Mouse (Mus musculus) kidney, adult 2 months (tissue): Measurements from ENCODE around the gene Ccr10. TPM values are rescaled to one million over a fixed set of nuclear protein-coding genes. Genes with fewer than 3 reads are reported as not detected.

Source experiments
- DNase-seq: peaks from one replicate; pipeline ENCODE4 v3.0.0; 2021
- H3K27ac ChIP-seq: fragments of 200-500 bp; 2 replicates; pipeline ENCODE4 v1.5.1; 2012; ENCODE audit warnings: low read depth, low read length, control low read depth, inconsistent platforms; ENCODE audit not compliant: insufficient read depth
- H3K27me3 ChIP-seq: fragments of 200-500 bp; replicated peaks from 2 replicates; pipeline ENCODE4 v1.6.1; 2012; ENCODE audit warnings: mild to moderate bottlenecking, moderate library complexity, low read length, inconsistent platforms; ENCODE audit not compliant: control insufficient read depth, insufficient read depth
- H3K36me3 ChIP-seq: fragments of 200-500 bp; 2 replicates; pipeline ENCODE4 v1.6.1; 2012; ENCODE audit warnings: mild to moderate bottlenecking, moderate library complexity, low read length, inconsistent platforms; ENCODE audit not compliant: control insufficient read depth, insufficient read depth
- H3K4me1 ChIP-seq: fragments of 200-500 bp; 2 replicates; pipeline ENCODE4 v1.6.1; 2011; ENCODE audit warnings: low read length; ENCODE audit not compliant: control insufficient read depth, insufficient read depth
- H3K4me3 ChIP-seq: fragments of 200-500 bp; 2 replicates; pipeline ENCODE4 v1.5.1; 2011; ENCODE audit warnings: mild to moderate bottlenecking, low read depth, low read length, control low read depth; ENCODE audit not compliant: insufficient read depth
- CTCF ChIP-seq: fragments of 200-500 bp; conservative IDR thresholded peaks from 2 replicates; pipeline ENCODE4 v1.5.1; 2011; ENCODE audit warnings: low read depth, mild to moderate bottlenecking, control low read depth, low read length, moderate library complexity, mixed read lengths; ENCODE audit not compliant: insufficient read depth, insufficient read length
- POLR2A ChIP-seq: fragments of 200-500 bp; IDR thresholded peaks from one replicate; pipeline ENCODE4 v1.6.1; 2011; ENCODE audit warnings: low read depth, low read length, control low read depth
- WGBS: fragments of 180-500 bp; shearing (Covaris S2); methylation state at CpG from one replicate; pipeline ENCODE4 v1.1.7; 2018; 5-methylcytosine and 5-hydroxymethylcytosine counted together
- polyA plus RNA-seq: library from polyadenylated mRNA; depleted of rRNA; stranded (reverse); fragments of >200 nt; gene quantifications from 2 replicates; pipeline ENCODE4 v1.2.3, GENCODE M21; 2012

The Ccr10 gene
- polyA plus RNA-seq, 1 experiment = 0.33 TPM

GRCm38 (mm10) chr11:101170811-101171610 is 4.2 kb downstream of the Ccr10 start, which contains the start of gene Plekhh3:
Plekhh3 (minus strand) TSS chr11:101171351.
- peak; percentile 98 for DNase-seq
- peak within 1 kb of the TSS; percentile 91 for H3K4me3 ChIP-seq
- H3K27me3 ChIP-seq = no peaks in the 10 kb centered on the region
- WGBS = 1% methylated on average over 49 of the region's 50 CpGs
- H3K27ac ChIP-seq = peak within 1 kb of the TSS; percentile 86
- H3K36me3 ChIP-seq = peaks cover 2% of the 10 kb centered on the region; the same call in 1 of the 2 replicates
- peaks cover 26% of the 10 kb centered on the region; the same call in 1 of the 2 replicates for H3K4me1 ChIP-seq
- TF ChIP-seq CTCF = 0 out of 2 replicates have a peak, but pooled peaks have one; percentile 2
- TF ChIP-seq POLR2A = no peak

DNA sequence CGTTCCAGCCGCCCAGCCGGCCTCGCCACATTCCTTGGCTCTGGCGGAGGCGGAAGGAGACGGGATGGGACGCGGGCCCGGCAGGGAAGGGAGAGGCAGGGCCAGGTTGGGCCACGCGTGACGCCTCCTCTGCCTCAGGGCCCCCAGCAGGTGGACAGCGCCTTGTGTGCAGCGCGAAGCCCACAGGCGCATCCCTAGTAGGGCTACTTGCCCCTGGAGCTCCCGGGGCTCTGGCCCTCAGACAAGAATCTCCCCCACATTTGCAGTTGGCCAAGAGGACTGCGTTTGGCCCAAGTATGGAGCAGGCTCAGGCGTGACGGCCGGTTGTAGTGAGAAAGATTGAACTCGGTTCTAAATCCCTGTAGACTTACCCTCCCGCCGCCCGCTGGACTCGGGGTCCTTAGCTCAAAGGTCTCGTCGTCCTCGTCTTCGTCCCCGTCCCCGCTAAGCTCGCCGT is 4.9 kb downstream of the Ccr10 start, which contains the start of gene Cntnap1:
Cntnap1 (plus strand) TSS at position 170 of the 457 bp plus-strand sequence.
- no peaks in the 10 kb centered on the region for H3K27me3 ChIP-seq
- TF ChIP-seq POLR2A = peak; percentile 8
- TF ChIP-seq CTCF = no peak
- peak within 1 kb of the TSS; percentile 86 for H3K27ac ChIP-seq
- peaks cover 26% of the 10 kb centered on the region; the same call in 1 of the 2 replicates for H3K4me1 ChIP-seq
- DNase-seq = peak; percentile 65
- peak within 1 kb of the TSS; percentile 91 for H3K4me3 ChIP-seq
- peaks cover 2% of the 10 kb centered on the region; the same call in 1 of the 2 replicates for H3K36me3 ChIP-seq
- 1% methylated on average over 35 of the region's 35 CpGs for WGBS

- no peak for DNase-seq
- peaks cover 24% of the 10 kb centered on the region; the same call in 1 of the 2 replicates for H3K4me1 ChIP-seq
- no peaks in the 10 kb centered on the region for H3K27me3 ChIP-seq
- H3K27ac ChIP-seq = peak overlapping the region; percentile 86; the same call in 1 of the 2 replicates
- peak overlapping the region; percentile 91 for H3K4me3 ChIP-seq
- peaks cover 2% of the 10 kb centered on the region; the same call in 1 of the 2 replicates for H3K36me3 ChIP-seq
- TF ChIP-seq CTCF (no peak), POLR2A (no peak)
- WGBS = 32% methylated on average over 17 of the region's 17 CpGs
Observed at GRCm38 (mm10) chr11:101169301-101170107, 5.7 kb downstream of the Ccr10 start.

DNA sequence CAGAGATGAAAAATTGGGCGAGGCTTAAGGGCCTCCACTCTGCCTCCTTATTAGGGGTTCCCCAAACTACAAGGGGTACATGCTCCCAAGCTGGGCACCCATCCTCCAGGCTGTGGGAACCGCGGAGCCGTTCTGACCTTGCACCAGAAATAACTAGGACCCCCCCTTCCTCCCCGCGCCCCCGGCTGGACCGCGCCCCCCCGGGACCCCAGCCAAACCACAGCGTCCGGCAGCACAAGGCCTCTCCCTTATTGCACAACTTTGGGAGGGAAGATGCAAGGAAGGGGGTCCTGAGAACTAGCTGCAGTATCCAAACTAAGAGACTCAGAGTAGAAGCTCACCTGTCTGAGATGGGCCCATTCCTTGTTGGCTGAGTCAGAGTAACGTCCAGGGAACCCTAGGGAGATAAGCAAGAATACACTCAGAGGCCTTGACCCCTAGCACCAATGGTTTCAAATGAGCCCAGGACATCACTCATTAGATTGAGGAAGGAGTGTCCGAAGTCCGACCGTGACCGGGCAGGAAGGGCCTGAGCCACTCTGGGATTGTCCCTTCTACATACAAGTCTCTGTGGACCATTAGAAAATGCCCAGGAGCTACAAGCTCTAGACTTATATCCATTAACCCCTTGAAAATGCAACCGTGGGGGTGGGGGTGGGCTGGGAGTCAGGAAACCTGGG is 6.8 kb downstream of the Ccr10 start:
- peak; percentile 66 for DNase-seq
- WGBS = 59% methylated on average over 18 of the region's 18 CpGs
- Histone ChIP-seq H3K4me1 (peaks cover 19% of the 10 kb centered on the region; the same call in 1 of the 2 replicates), H3K36me3 (peaks cover 4% of the 10 kb centered on the region; the same call in 1 of the 2 replicates), H3K4me3 (peak overlapping the region; percentile 17; the same call in 1 of the 2 replicates), H3K27me3 (no peaks in the 10 kb centered on the region), H3K27ac (0 out of 2 replicates have a peak overlapping the region, but pooled peaks have one; percentile 10)
- TF ChIP-seq CTCF = no peak
- TF ChIP-seq POLR2A = no peak

GRCm38 (mm10) chr11:101167963-101168300 is 7.3 kb downstream of the Ccr10 start:
- H3K4me3 ChIP-seq = no peak overlapping the region
- DNase-seq = no peak
- no peak for TF ChIP-seq POLR2A
- TF ChIP-seq CTCF = no peak
- no peaks in the 10 kb centered on the region for H3K27me3 ChIP-seq
- 71% methylated on average over 8 of the region's 8 CpGs for WGBS
- H3K27ac ChIP-seq = 0 out of 2 replicates have a peak overlapping the region, but pooled peaks have one; percentile 10
- peaks cover 14% of the 10 kb centered on the region; the same call in 1 of the 2 replicates for H3K4me1 ChIP-seq
- peaks cover 4% of the 10 kb centered on the region; the same call in 1 of the 2 replicates for H3K36me3 ChIP-seq
